Mouse (Mus musculus): ENCODE measurements around the gene Mecp2.

GRCm38 (mm10) chrX:74115511-74115910, 19.7 kb downstream of the Mecp2 start:
- no peak for TF ChIP-seq EP300 (IDR thresholded peaks at IDR 0.05; ENCODE audit: insufficient read depth, low read depth, low read length)
- peak; percentile 53 for TF ChIP-seq CTCF (IDR thresholded peaks at IDR 0.05; ENCODE audit: low read depth, low read length)
